Mouse (Mus musculus) small intestine, adult 2 months (tissue): ENCODE measurements around the gene Klk7.

Experiments
- CTCF ChIP-seq: fragments of 200-500 bp; IDR thresholded peaks from 2 replicates; pipeline ENCODE4 v1.5.1; 2012; ENCODE audit warnings: low read depth, mild to moderate bottlenecking, control low read depth, inconsistent platforms, low read length, moderate library complexity, mixed read lengths; ENCODE audit not compliant: insufficient replicate concordance, insufficient read length; ENCODE audit errors: extremely low read depth
- POLR2A ChIP-seq: fragments of 200-500 bp; IDR thresholded peaks from 2 replicates; pipeline ENCODE4 v1.6.1; 2012; ENCODE audit warnings: low read depth, mild to moderate bottlenecking, control low read depth, inconsistent platforms, low read length, moderate library complexity

GRCm38 (mm10) chr7:43774364-43774763, 36.7 kb upstream of the Klk7 start, which contains the start of gene Klk11:
- TF ChIP-seq CTCF (no peak), POLR2A (no peak)
